Mouse (Mus musculus): Measurements from ENCODE around the gene Mex3d.

- no peak for TF ChIP-seq TAL1 (IDR thresholded peaks at IDR 0.05; ENCODE audit: low read length)
- TF ChIP-seq GATA1 (IDR thresholded peaks at IDR 0.05; ENCODE audit: low read length) = no peak
Observed at GRCm38 (mm10) chr10:80341026-80341425, 46.4 kb downstream of the Mex3d start.

Measured in erythroblast, embryonic 14.5 days (primary cell).